Mouse (Mus musculus) ES-E14 (cell line): ENCODE data around the gene Gm42517. TPM values are rescaled to one million over a fixed set of nuclear protein-coding genes. Genes with fewer than 3 reads are reported as not detected.

Experiments
- DNase-seq: peaks from one replicate; pipeline ENCODE4 v3.0.0-alpha.2; 2013; ENCODE audit warnings: low read depth, low spot score
- H3K27ac ChIP-seq: 2 replicates; pipeline ENCODE4 v1.5.1; 2012; ENCODE audit warnings: low read depth, mild to moderate bottlenecking, low read length, moderate library complexity, mixed read lengths; ENCODE audit not compliant: poor library complexity, insufficient read depth, severe bottlenecking
- H3K36me3 ChIP-seq: 2 replicates; pipeline ENCODE4 v1.6.1; 2012; ENCODE audit warnings: mild to moderate bottlenecking, low read length, moderate library complexity, mixed read lengths; ENCODE audit not compliant: control insufficient read depth, poor library complexity, insufficient read depth, severe bottlenecking
- H3K4me1 ChIP-seq, 2 experiments: fragments of 150-350 bp in 1 of 2; sonication (generic) in 1 of 2; 2 replicates each; pipeline ENCODE4 v1.6.1; 2012; ENCODE audit warnings: low read length in 2 of 2, mild to moderate bottlenecking in 1 of 2, mixed read lengths in 1 of 2; ENCODE audit not compliant: control insufficient read depth in 2 of 2, insufficient read depth in 2 of 2, poor library complexity in 1 of 2
- H3K4me3 ChIP-seq, 2 experiments: fragments of 150-350 bp in 1 of 2; sonication (generic) in 1 of 2; 2 replicates each; pipeline ENCODE4 v1.5.1; 2012; ENCODE audit warnings: low read length in 2 of 2, low read depth in 1 of 2, mild to moderate bottlenecking in 1 of 2, mixed read lengths in 1 of 2; ENCODE audit not compliant: insufficient read depth in 1 of 2, poor library complexity in 1 of 2, severe bottlenecking in 1 of 2
- H3K9ac ChIP-seq: 2 replicates; pipeline ENCODE4 v1.6.1; 2012; ENCODE audit warnings: low read depth, mild to moderate bottlenecking, low read length, mixed read lengths; ENCODE audit not compliant: poor library complexity, insufficient read depth, severe bottlenecking
- H3K9me3 ChIP-seq: fragments of 150-350 bp; sonication (generic); 2 replicates; pipeline ENCODE4 v1.6.1; 2012; ENCODE audit warnings: low read depth, mild to moderate bottlenecking, low read length; ENCODE audit not compliant: control insufficient read depth, insufficient read depth
- CHD2 ChIP-seq: IDR thresholded peaks from 2 replicates; pipeline ENCODE4 v1.6.1; 2014; ENCODE audit warnings: mild to moderate bottlenecking, low read depth, low read length, inconsistent platforms
- HCFC1 ChIP-seq: IDR thresholded peaks from 2 replicates; pipeline ENCODE4 v1.6.1; 2012; ENCODE audit warnings: low read length, inconsistent platforms, borderline replicate concordance; ENCODE audit not compliant: insufficient read depth
- MAFK ChIP-seq: IDR thresholded peaks from 2 replicates; pipeline ENCODE4 v1.6.1; 2014; ENCODE audit warnings: mild to moderate bottlenecking, low read depth, low read length, inconsistent platforms; ENCODE audit not compliant: insufficient read depth
- ZC3H11A ChIP-seq: IDR thresholded peaks from 2 replicates; pipeline ENCODE4 v1.6.1; 2012; ENCODE audit warnings: low read depth, mild to moderate bottlenecking, inconsistent platforms, low read length, borderline replicate concordance
- ZNF384 ChIP-seq: IDR thresholded peaks from 2 replicates; pipeline ENCODE4 v1.6.1; 2012; ENCODE audit warnings: low read depth, low read length, inconsistent platforms
- in situ Hi-C, 2 experiments: fragments of 600-800 bp; cut with MboI; formaldehyde crosslinking; loops; one replicate each; pipeline ENCODE4 v1.15.1; 2025; ENCODE audit warnings: low sequenced_read_pairs in 2 of 2, inconsistent platforms in 1 of 2; ENCODE audit not compliant: unreplicated experiment in 2 of 2
- total RNA-seq: library from RNA; depleted of rRNA; stranded (reverse); fragments of 300-350 nt; gene quantifications from 2 replicates; pipeline ENCODE4 v1.2.3, GENCODE M21; 2012

The Gm42517 gene
- total RNA-seq, 1 experiment, result 0.45 TPM

DNA sequence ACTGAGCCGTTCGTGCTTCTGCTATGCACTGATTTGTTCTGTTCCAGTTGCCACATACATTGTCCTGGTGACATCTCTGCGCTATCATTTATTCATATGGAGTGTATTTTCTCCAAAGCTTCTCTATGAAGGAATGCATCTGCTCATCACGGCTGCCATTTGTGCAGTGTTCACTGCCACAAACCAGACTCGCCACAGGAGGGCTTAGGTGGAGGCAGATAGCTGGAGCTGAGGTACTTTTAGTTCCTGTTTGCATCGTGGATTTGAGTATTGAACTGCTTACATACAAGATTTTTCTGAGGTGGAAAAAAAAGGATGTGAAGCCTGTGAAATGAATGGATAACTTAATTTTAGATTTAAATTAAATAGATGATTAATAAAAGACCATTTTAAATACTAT, 19.9 kb downstream of the Gm42517 start:
- H3K9me3 ChIP-seq, result no peaks in the 10 kb centered on the region
- TF ChIP-seq ZC3H11A (no peak), HCFC1 (no peak), ZNF384 (no peak), MAFK (no peak), CHD2 (no peak)
- H3K4me1 ChIP-seq, result no peaks in the 10 kb centered on the region
- in situ Hi-C loops, result no loop called here
- no peak overlapping the region for H3K9ac ChIP-seq
- no peak for DNase-seq
- peaks cover 3% of the 10 kb centered on the region; the same call in 1 of the 2 replicates for H3K36me3 ChIP-seq
- H3K4me3 ChIP-seq, result no peak overlapping the region
- H3K27ac ChIP-seq, result no peak overlapping the region

GRCm38 (mm10) chr5:108345313-108346071, 22.2 kb downstream of the Gm42517 start:
- peaks cover 5% of the 10 kb centered on the region; the same call in 1 of the 2 replicates for H3K36me3 ChIP-seq
- no peak for TF ChIP-seq CHD2
- TF ChIP-seq ZC3H11A, result no peak
- no peak for TF ChIP-seq ZNF384
- TF ChIP-seq HCFC1, result no peak
- in situ Hi-C loops, result no loop called here
- H3K9me3 ChIP-seq, result no peaks in the 10 kb centered on the region
- H3K4me3 ChIP-seq, result no peak overlapping the region
- DNase-seq, result no peak
- no peaks in the 10 kb centered on the region for H3K4me1 ChIP-seq
- H3K9ac ChIP-seq, result no peak overlapping the region
- no peak overlapping the region for H3K27ac ChIP-seq

DNA sequence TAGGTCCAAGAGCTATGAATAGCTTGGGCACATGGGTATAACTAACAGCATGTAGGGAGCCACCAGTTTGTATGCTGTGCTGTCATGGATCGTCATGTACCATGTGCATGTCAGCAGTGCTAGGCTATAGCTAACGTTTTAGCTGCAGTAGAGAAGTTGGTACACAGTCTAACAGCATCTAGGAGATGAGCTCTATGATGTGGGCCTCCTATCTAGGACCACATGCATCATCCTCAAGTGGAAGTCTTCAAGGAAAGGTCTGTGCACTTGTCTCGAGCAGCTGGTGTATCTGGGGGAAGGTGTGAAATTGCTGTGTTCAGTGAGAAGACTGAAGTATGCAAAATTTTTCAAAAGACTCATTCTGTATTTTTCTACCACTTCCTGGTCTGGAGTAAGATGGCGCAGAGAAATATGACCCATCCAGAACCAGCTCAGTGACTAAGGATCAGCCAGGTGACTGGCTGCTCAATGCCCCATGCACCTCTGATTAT, 24.0 kb downstream of the Gm42517 start:
- Histone ChIP-seq H3K4me1 (no peaks in the 10 kb centered on the region), H3K9me3 (no peaks in the 10 kb centered on the region), H3K36me3 (peaks cover 5% of the 10 kb centered on the region; the same call in 1 of the 2 replicates), H3K27ac (no peak overlapping the region), H3K4me3 (no peak overlapping the region), H3K9ac (no peak overlapping the region)
- in situ Hi-C loops, result no loop called here
- DNase-seq, result no peak
- TF ChIP-seq ZC3H11A (no peak), CHD2 (no peak), HCFC1 (no peak), ZNF384 (no peak), MAFK (no peak)

DNA sequence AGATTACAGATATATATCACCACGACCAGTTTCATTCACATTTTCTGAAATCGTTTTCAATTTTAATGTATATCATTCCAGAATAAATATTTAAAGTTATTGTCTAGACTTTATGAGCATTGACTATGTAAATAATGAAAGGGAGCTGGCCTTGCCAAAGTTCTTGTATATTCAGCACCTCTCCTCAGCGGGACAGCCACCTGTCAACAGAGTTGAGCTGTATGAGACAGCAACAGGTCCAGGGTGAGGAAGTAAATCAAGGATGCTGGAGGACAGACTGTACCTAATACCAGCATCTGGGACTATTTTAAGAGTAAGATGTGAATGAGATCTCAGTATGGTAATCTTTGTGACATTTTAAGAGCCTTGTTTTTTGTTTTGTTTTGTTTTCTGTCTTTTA, 29.7 kb downstream of the Gm42517 start:
- H3K4me1 ChIP-seq, result no peaks in the 10 kb centered on the region
- H3K36me3 ChIP-seq, result peaks cover 7% of the 10 kb centered on the region; the same call in 1 of the 2 replicates
- in situ Hi-C loops, result no loop called here
- DNase-seq, result no peak
- no peak overlapping the region for H3K4me3 ChIP-seq
- H3K27ac ChIP-seq, result no peak overlapping the region
- H3K9me3 ChIP-seq, result no peaks in the 10 kb centered on the region
- H3K9ac ChIP-seq, result no peak overlapping the region
- TF ChIP-seq HCFC1, result no peak
- TF ChIP-seq ZNF384, result no peak
- TF ChIP-seq MAFK, result no peak
